In genomic region chr15:88750677-88751563, GRCm38 (mm10) we compare ENCODE assay signal across 8 mouse cellular contexts. TPM values are rescaled to one million over a fixed set of nuclear protein-coding genes. Genes with fewer than 3 reads are reported as not detected.
DNase-seq lines count a peak whose midpoint lies in the region; ATAC-seq and TF ChIP-seq lines count a peak whose summit lies in the region.

No protein-coding gene starts in this region.

- no peak for TF ChIP-seq CTCF in MEL (IDR thresholded peaks at IDR 0.05 in 2 of 3, conservative IDR thresholded peaks at IDR 0.05 in 1 of 3; ENCODE audit: control insufficient read depth in 1 of 3, insufficient read depth in 1 of 3, low read depth in 2 of 3, low read length in 3 of 3, poor library complexity in 1 of 3, severe bottlenecking in 1 of 3)
- TF ChIP-seq CTCF in cerebellum, adult 2 months (IDR thresholded peaks at IDR 0.05; ENCODE audit: borderline replicate concordance, insufficient read depth, low read depth, low read length): no peak
- peak; percentile 7; the same call in 1 of the 2 replicates for TF ChIP-seq CTCF in forebrain, postnatal 0 days (IDR thresholded peaks at IDR 0.05; ENCODE audit: low read depth)

- H3K27me3 ChIP-seq in MEL (ENCODE audit: control insufficient read depth in 1 of 2, insufficient read depth in 2 of 2, low read length in 2 of 2): no peaks in the 10 kb centered on the region
- H3K27me3 ChIP-seq in cerebellum, adult 2 months (ENCODE audit: control insufficient read depth, insufficient read depth, low read length): no peaks in the 10 kb centered on the region
- H3K27me3 ChIP-seq in forebrain, postnatal 0 days (ENCODE audit: insufficient read depth, low read length): no peaks in the 10 kb centered on the region
- no peaks in the 10 kb centered on the region for H3K27me3 ChIP-seq in lung, embryonic 15.5 days

- peak overlapping the region; percentile 63 to 78 for H3K4me3 ChIP-seq in MEL (ENCODE audit: control insufficient read depth in 1 of 2, insufficient read depth in 1 of 2, low read depth in 2 of 2, low read length in 2 of 2)
- peak overlapping the region; percentile 69 for H3K4me3 ChIP-seq in cerebellum, adult 2 months (replicated peaks; ENCODE audit: insufficient read depth, low read depth, low read length)
- H3K4me3 ChIP-seq in forebrain, postnatal 0 days (ENCODE audit: low read depth, low read length): peak overlapping the region; percentile 88
- H3K4me3 ChIP-seq in lung, embryonic 15.5 days: peak overlapping the region; percentile 89

- H3K9ac ChIP-seq in MEL (ENCODE audit: control insufficient read depth, low read depth, low read length, poor library complexity, severe bottlenecking): peak overlapping the region; percentile 95
- H3K9ac ChIP-seq in forebrain, postnatal 0 days: peak overlapping the region; percentile 71
- H3K9ac ChIP-seq in lung, embryonic 15.5 days: peak overlapping the region; percentile 50

- TF ChIP-seq POLR2A in MEL (IDR thresholded peaks at IDR 0.05; ENCODE audit: control insufficient read depth in 1 of 2, insufficient read depth in 1 of 2, low read depth in 1 of 2, low read length in 2 of 2, poor library complexity in 1 of 2): peak; percentile 74 to 91
- TF ChIP-seq POLR2A in cerebellum, adult 2 months (IDR thresholded peaks at IDR 0.05; ENCODE audit: borderline replicate concordance, insufficient read depth, low read length): peak; percentile 92

- WGBS in cerebellum, adult 2 months: 7% methylated on average over 54 of the region's 54 CpGs
- WGBS in forebrain, postnatal 0 days: 8% methylated on average over 54 of the region's 54 CpGs
- 8% methylated on average over 52 of the region's 54 CpGs for WGBS in lung, embryonic 15.5 days

- DNase-seq in MEL (ENCODE audit: low read depth, low spot score): peak; percentile 99
- DNase-seq in cerebellum, adult 2 months: peak; percentile 99 to 100
- DNase-seq in forebrain, postnatal 0 days: peak; percentile 99
- DNase-seq in heart, postnatal 4 days: peak; percentile 99
- peak; percentile 99 for DNase-seq in layer of hippocampus, adult 8-10 months (ENCODE audit: low spot score in 2 of 2)
- peak; percentile 99 for DNase-seq in ovary, adult 18-20 months (ENCODE audit: low spot score)
- peak; percentile 99 for DNase-seq in thymus, postnatal 0 days (ENCODE audit: low spot score)

- peak overlapping the region; percentile 80 for H3K4me2 ChIP-seq in forebrain, postnatal 0 days (ENCODE audit: low read depth)
- H3K4me2 ChIP-seq in lung, embryonic 15.5 days: peak overlapping the region; percentile 80

- peaks cover 0 to 23% of the 10 kb centered on the region in 2 experiments; a peak in 2 of 4 replicates for H3K36me3 ChIP-seq in MEL (ENCODE audit: control insufficient read depth in 1 of 2, insufficient read depth in 2 of 2, low read length in 2 of 2)
- H3K36me3 ChIP-seq in forebrain, postnatal 0 days (ENCODE audit: insufficient read depth): no peaks in the 10 kb centered on the region
- H3K36me3 ChIP-seq in lung, embryonic 15.5 days: no peaks in the 10 kb centered on the region

- TF ChIP-seq EP300 in MEL (IDR thresholded peaks at IDR 0.05; ENCODE audit: low read depth in 1 of 2, low read length in 2 of 2): peak; percentile 49 to 89

- peak overlapping the region; percentile 99 for H3K27ac ChIP-seq in MEL (ENCODE audit: control insufficient read depth, low read depth, low read length)
- H3K27ac ChIP-seq in cerebellum, adult 2 months (ENCODE audit: insufficient read depth, low read length): peak overlapping the region; percentile 80
- H3K27ac ChIP-seq in forebrain, postnatal 0 days (ENCODE audit: low read depth, low read length): peak overlapping the region; percentile 80
- H3K27ac ChIP-seq in lung, embryonic 15.5 days: peak overlapping the region; percentile 86

- no peaks in the 10 kb centered on the region for H3K9me3 ChIP-seq in MEL (replicated peaks; ENCODE audit: insufficient read depth, low read length)
- H3K9me3 ChIP-seq in forebrain, postnatal 0 days (ENCODE audit: low read length): no peaks in the 10 kb centered on the region
- H3K9me3 ChIP-seq in lung, embryonic 15.5 days: no peaks in the 10 kb centered on the region

- peaks cover 3 to 28% of the 10 kb centered on the region in 2 experiments; a peak in 3 of 4 replicates for H3K4me1 ChIP-seq in MEL (ENCODE audit: control insufficient read depth in 1 of 2, insufficient read depth in 2 of 2, low read length in 2 of 2)
- peaks cover 4% of the 10 kb centered on the region; the same call in 1 of the 2 replicates for H3K4me1 ChIP-seq in cerebellum, adult 2 months (ENCODE audit: control insufficient read depth, insufficient read depth, low read length)
- H3K4me1 ChIP-seq in forebrain, postnatal 0 days (ENCODE audit: insufficient read depth): peaks cover 16% of the 10 kb centered on the region
- peaks cover 19% of the 10 kb centered on the region for H3K4me1 ChIP-seq in lung, embryonic 15.5 days

- H3K79me2 ChIP-seq in MEL (ENCODE audit: control insufficient read depth, insufficient read depth, low read length, poor library complexity): peaks cover 39% of the 10 kb centered on the region

- no peak for TF ChIP-seq RAD21 in MEL (IDR thresholded peaks at IDR 0.05; ENCODE audit: low read depth, low read length)

- peak; percentile 99 for ATAC-seq in forebrain, postnatal 0 days
- ATAC-seq in lung, embryonic 15.5 days (ENCODE audit: borderline replicate concordance, extremely low read depth, low FRiP score, low TSS enrichment): peak; percentile 98

TF ChIP-seq in MEL, 35 proteins besides CTCF, POLR2A, EP300 and RAD21 (continues in another document):
- TF ChIP-seq MAZ (IDR thresholded peaks at IDR 0.05; ENCODE audit: low read depth, low read length) (peak; percentile 63; the same call in 1 of the 2 replicates), RCOR1 (IDR thresholded peaks at IDR 0.05; ENCODE audit: low read depth, low read length) (no peak), ZNF384 (IDR thresholded peaks at IDR 0.05; ENCODE audit: low read depth, low read length) (no peak), BHLHE40 (IDR thresholded peaks at IDR 0.05; ENCODE audit: borderline replicate concordance, low read depth, low read length) (0 out of 2 replicates have a peak, but pooled peaks have one; percentile 7), MYB (IDR thresholded peaks at IDR 0.05; ENCODE audit: low read depth, low read length) (peak; percentile 99), MXI1 (IDR thresholded peaks at IDR 0.05; ENCODE audit: low read depth, low read length) (peak; percentile 76), MYC (IDR thresholded peaks at IDR 0.05; ENCODE audit: low read depth, low read length) (peak; percentile 92), E2F4 (IDR thresholded peaks at IDR 0.05; ENCODE audit: borderline replicate concordance, low read depth, low read length) (no peak; the same call in 1 of the 2 replicates), TAL1 (IDR thresholded peaks at IDR 0.05; ENCODE audit: low read length) (no peak), TCF12 (IDR thresholded peaks at IDR 0.05; ENCODE audit: low read depth, low read length) (peak; percentile 69; the same call in 1 of the 2 replicates), HCFC1 (IDR thresholded peaks at IDR 0.05; ENCODE audit: low read depth, low read length) (peak; percentile 87), JUND (IDR thresholded peaks at IDR 0.05; ENCODE audit: low read depth, low read length) (no peak), USF1 (IDR thresholded peaks at IDR 0.05; ENCODE audit: low read depth, low read length) (0 out of 2 replicates have a peak, but pooled peaks have one; percentile 56), MEF2A (IDR thresholded peaks at IDR 0.05; ENCODE audit: extremely low read depth, insufficient replicate concordance, low read depth, low read length, poor library complexity, severe bottlenecking) (0 out of 2 replicates have a peak, but pooled peaks have one; percentile 27), ZMIZ1 (IDR thresholded peaks at IDR 0.05; ENCODE audit: low read depth, low read length) (peak; percentile 93), ETS1 (IDR thresholded peaks at IDR 0.05; ENCODE audit: low read depth, low read length) (peak; percentile 58; the same call in 1 of the 2 replicates), USF2 (IDR thresholded peaks at IDR 0.05; ENCODE audit: borderline replicate concordance in 1 of 2, insufficient read depth in 1 of 2, low read depth in 1 of 2, low read length in 2 of 2) (no peak), NRF1 (IDR thresholded peaks at IDR 0.05; ENCODE audit: insufficient read depth, low read depth, low read length, poor library complexity, severe bottlenecking) (peak; percentile 84), KAT2A (conservative IDR thresholded peaks at IDR 0.05; ENCODE audit: low read depth, low read length) (peak; percentile 63; the same call in 1 of the 2 replicates), CHD1 (IDR thresholded peaks at IDR 0.05; ENCODE audit: low read depth, low read length) (peak; percentile 94), POLR2AphosphoS5 (IDR thresholded peaks at IDR 0.05; ENCODE audit: borderline replicate concordance, low read depth, low read length) (0 out of 2 replicates have a peak, but pooled peaks have one; percentile 38)

RNA-seq across cellular contexts. Expression of gene Zbed4, which starts 0.5 kb away (rescaled TPM):
- 57.3 and 57.9 TPM in 2 replicates for total RNA-seq in MEL (2012; rRNA removed)
- polyA plus RNA-seq in MEL (2012; ENCODE audit: insufficient read depth in 1 of 2, insufficient read length in 2 of 2, low read depth in 1 of 2, low replicate concordance in 2 of 2, missing spikeins in 1 of 2): 10 to 100 TPM in 1 of 2 experiments, not detected in 1; 53.2 TPM
- 6.1 and 6.9 TPM in 2 replicates for polyA plus RNA-seq in cerebellum, adult 2 months (2012; rRNA removed)
- total RNA-seq in forebrain, postnatal 0 days (2014; rRNA removed): 21.8 and 28.7 TPM in 2 replicates
- 4.0 and 6.1 TPM in 2 replicates for polyA plus RNA-seq in forebrain, postnatal 0 days (2015; fragmentation: Nextera tagmentation; extraction: Ambion mirVana)
- 10 to 100 TPM; 17.8 to 18.9 TPM for total RNA-seq in heart, postnatal 4 days (2021)
- 10 to 100 TPM in 2 of 4 experiments, 1 to 10 TPM in 2; 9.8 to 11.1 (median 10.1) TPM for total RNA-seq in layer of hippocampus, adult 8-10 months (2022)
- 15.5 and 15.7 TPM in 2 replicates for polyA plus RNA-seq in lung, embryonic 15.5 days (2015; fragmentation: Nextera tagmentation; extraction: Ambion mirVana)
- polyA plus RNA-seq in thymus, postnatal 0 days (2015; fragmentation: Nextera tagmentation; extraction: Ambion mirVana): 26.6 and 27.5 TPM in 2 replicates

RNA-seq across cellular contexts. Expression of gene Brd1, which starts 16.9 kb away (rescaled TPM):
- total RNA-seq in MEL (2012; rRNA removed): 33.7 and 33.8 TPM in 2 replicates
- polyA plus RNA-seq in MEL (2012; ENCODE audit: insufficient read depth in 1 of 2, insufficient read length in 2 of 2, low read depth in 1 of 2, low replicate concordance in 2 of 2, missing spikeins in 1 of 2): 10 to 100 TPM; 43.1 to 72.7 TPM
- 25.7 and 26.1 TPM in 2 replicates for polyA plus RNA-seq in cerebellum, adult 2 months (2012; rRNA removed)
- total RNA-seq in forebrain, postnatal 0 days (2014; rRNA removed): 56.8 and 63.6 TPM in 2 replicates
- polyA plus RNA-seq in forebrain, postnatal 0 days (2015; fragmentation: Nextera tagmentation; extraction: Ambion mirVana): 10.6 and 13.0 TPM in 2 replicates
- total RNA-seq in heart, postnatal 4 days (2021): 10 to 100 TPM; 45.1 to 46.7 TPM
- total RNA-seq in layer of hippocampus, adult 8-10 months (2022): 10 to 100 TPM; 50.8 to 56.4 (median 54.1) TPM
- 17.5 and 19.9 TPM in 2 replicates for polyA plus RNA-seq in lung, embryonic 15.5 days (2015; fragmentation: Nextera tagmentation; extraction: Ambion mirVana)
- polyA plus RNA-seq in thymus, postnatal 0 days (2015; fragmentation: Nextera tagmentation; extraction: Ambion mirVana): 19.6 and 25.1 TPM in 2 replicates

Comparison
In these comparisons a context has a peak if more than half of its experiments do, and no peak if none do; other contexts are left out.
1. Peak in every context shown above with its lines: DNase-seq, ATAC-seq, H3K4me3 ChIP-seq and H3K27ac ChIP-seq.